Mouse (Mus musculus) brain, adult 2 months (tissue): Measurements from ENCODE around the gene Ripply3.

Source experiments
- DNase-seq: peaks from one replicate; pipeline ENCODE4 v3.0.0; 2011; ENCODE audit warnings: low read depth, low spot score

The Ripply3 gene

GRCm38 (mm10) chr16:94358091-94358490, 29.9 kb downstream of the Ripply3 start:
- DNase-seq, result no peak

GRCm38 (mm10) chr16:94360578-94361350, 32.5 kb downstream of the Ripply3 start:
- DNase-seq, result no peak

- DNase-seq, result peak; percentile 96
These were observed 34.1 kb downstream of the Ripply3 start for GRCm38 (mm10) chr16:94362174-94362873.

GRCm38 (mm10) chr16:94363814-94364213, 35.6 kb downstream of the Ripply3 start:
- no peak for DNase-seq

GRCm38 (mm10) chr16:94365435-94365834, 37.2 kb downstream of the Ripply3 start:
- no peak for DNase-seq

GRCm38 (mm10) chr16:94369596-94370172, 41.5 kb downstream of the Ripply3 start:
- DNase-seq, result peak; percentile 36

- DNase-seq, result peak; percentile 98
These were observed 42.1 kb downstream of the Ripply3 start, which contains the start of gene Ttc3 for GRCm38 (mm10) chr16:94370173-94370914. Gene Ttc3, plus strand, starts transcription at chr16:94370618.

GRCm38 (mm10) chr16:94370915-94371300, 42.7 kb downstream of the Ripply3 start:
- DNase-seq, result no peak

GRCm38 (mm10) chr16:94371301-94371931, 43.2 kb downstream of the Ripply3 start, which contains the start of gene Pigp:
Gene Pigp, minus strand, starts transcription at chr16:94371842.
- DNase-seq, result peak; percentile 90

GRCm38 (mm10) chr16:94379386-94379785, 51.2 kb downstream of the Ripply3 start:
- no peak for DNase-seq

- DNase-seq, result no peak
These were observed 55.1 kb downstream of the Ripply3 start for GRCm38 (mm10) chr16:94383277-94383676.
